14 mouse cellular contexts compared by ENCODE assay signal in genomic region chr14:86322365-86322764, GRCm38 (mm10).
DNase-seq lines count a peak whose midpoint lies in the region; ATAC-seq and TF ChIP-seq lines count a peak whose summit lies in the region.
"Had no signal": no experiment of that assay in that cellular context is flagged by ENCODE, and none has a peak within 500 bp of the region (broad histone marks: within the 10 kb centered on the region; RNA-seq: fewer than 3 reads in every experiment).

No protein-coding gene starts in this region.

- no peaks in the 10 kb centered on the region for H3K4me1 ChIP-seq in stomach, embryonic 14.5 days (ENCODE audit: control insufficient read depth, insufficient read depth, low read length)
- no peaks in the 10 kb centered on the region for H3K4me1 ChIP-seq in stomach, postnatal 0 days (replicated peaks; ENCODE audit: control insufficient read depth, insufficient read depth)
- H3K4me1 ChIP-seq in forebrain, postnatal 0 days (ENCODE audit: insufficient read depth): no peaks in the 10 kb centered on the region
- H3K4me1 ChIP-seq: hindbrain, embryonic 12.5 days; limb, embryonic 12.5 days had no signal

- no peak for TF ChIP-seq CTCF in gastrocnemius, adult 2 months (IDR thresholded peaks at IDR 0.05)
- no peak for TF ChIP-seq CTCF in stomach, postnatal 0 days (IDR thresholded peaks at IDR 0.05; ENCODE audit: low read depth)
- no peak for TF ChIP-seq CTCF in forebrain, postnatal 0 days (IDR thresholded peaks at IDR 0.05; ENCODE audit: low read depth)

- no peak for TF ChIP-seq EP300 in stomach, postnatal 0 days (optimal IDR thresholded peaks at IDR 0.05)

- intact Hi-C loops in gastrocnemius, adult 2 months (cut with DNase I): no loop called here

- peak overlapping the region; percentile 23 for H3K4me3 ChIP-seq in gastrocnemius, adult 2 months
- H3K4me3 ChIP-seq in stomach, embryonic 14.5 days (ENCODE audit: low read depth, low read length): no peak overlapping the region
- H3K4me3 ChIP-seq in stomach, postnatal 0 days (ENCODE audit: low read depth, low read length): no peak overlapping the region
- H3K4me3 ChIP-seq in forebrain, postnatal 0 days (ENCODE audit: low read depth, low read length): no peak overlapping the region
- H3K4me3 ChIP-seq: hindbrain, embryonic 12.5 days; limb, embryonic 12.5 days had no signal

- H3K27ac ChIP-seq in gastrocnemius, adult 2 months: peak overlapping the region; percentile 16; the same call in 1 of the 2 replicates
- peak overlapping the region; percentile 39; the same call in 1 of the 2 replicates for H3K27ac ChIP-seq in stomach, embryonic 14.5 days (ENCODE audit: low read length)
- H3K27ac ChIP-seq in stomach, postnatal 0 days (replicated peaks): no peak overlapping the region; the same call in 1 of the 2 replicates
- no peak overlapping the region for H3K27ac ChIP-seq in forebrain, postnatal 0 days (ENCODE audit: low read depth, low read length)
- H3K27ac ChIP-seq: hindbrain, embryonic 12.5 days; limb, embryonic 12.5 days; macrophage had no signal

- DNase-seq in gastrocnemius, adult 2 months: no peak
- no peak for DNase-seq in gastrocnemius, postnatal 25 days
- DNase-seq in stomach, postnatal 0 days (ENCODE audit: low spot score): no peak
- peak; percentile 23 to 71 for DNase-seq in kidney, postnatal 25 days
- no peak for DNase-seq in urinary bladder, postnatal 14 days (ENCODE audit: low spot score)
- DNase-seq in spleen, postnatal 4 days (ENCODE audit: low spot score in 2 of 2): no peak
- no peak for DNase-seq in forebrain, postnatal 0 days
- DNase-seq: B cell, adult 2 months; cerebellum, adult 8-10 months; right cerebral cortex, postnatal 14 days had no signal

- no peaks in the 10 kb centered on the region for H3K36me3 ChIP-seq in stomach, embryonic 14.5 days (ENCODE audit: control insufficient read depth, insufficient read depth, low read length)
- H3K36me3 ChIP-seq in stomach, postnatal 0 days (ENCODE audit: control insufficient read depth, insufficient read depth, low read length): no peaks in the 10 kb centered on the region
- no peaks in the 10 kb centered on the region for H3K36me3 ChIP-seq in forebrain, postnatal 0 days (ENCODE audit: insufficient read depth)
- H3K36me3 ChIP-seq: hindbrain, embryonic 12.5 days; limb, embryonic 12.5 days had no signal

- H3K9ac ChIP-seq in stomach, embryonic 14.5 days (replicated peaks; ENCODE audit: low read depth, low read length): no peak overlapping the region
- H3K9ac ChIP-seq in stomach, postnatal 0 days (ENCODE audit: low read length): no peak overlapping the region
- no peak overlapping the region for H3K9ac ChIP-seq in forebrain, postnatal 0 days
- H3K9ac ChIP-seq: hindbrain, embryonic 12.5 days; limb, embryonic 12.5 days had no signal

- H3K9me3 ChIP-seq in stomach, embryonic 14.5 days (ENCODE audit: control insufficient read depth, low read depth, low read length): no peaks in the 10 kb centered on the region
- no peaks in the 10 kb centered on the region for H3K9me3 ChIP-seq in stomach, postnatal 0 days (ENCODE audit: control insufficient read depth, low read length)
- H3K9me3 ChIP-seq in forebrain, postnatal 0 days (ENCODE audit: low read length): no peaks in the 10 kb centered on the region
- H3K9me3 ChIP-seq: hindbrain, embryonic 12.5 days; limb, embryonic 12.5 days had no signal

- no peak overlapping the region for H3K4me2 ChIP-seq in stomach, embryonic 14.5 days (replicated peaks; ENCODE audit: low read depth, low read length)
- H3K4me2 ChIP-seq in stomach, postnatal 0 days (replicated peaks; ENCODE audit: low read depth): no peak overlapping the region
- H3K4me2 ChIP-seq in forebrain, postnatal 0 days (ENCODE audit: low read depth): no peak overlapping the region
- H3K4me2 ChIP-seq: hindbrain, embryonic 12.5 days; limb, embryonic 12.5 days had no signal

- ATAC-seq in stomach, embryonic 14.5 days (ENCODE audit: insufficient number of reproducible peaks, insufficient read depth, low FRiP score, low read depth): no peak
- ATAC-seq in stomach, postnatal 0 days (ENCODE audit: low FRiP score, low TSS enrichment): no peak
- no peak for ATAC-seq in forebrain, postnatal 0 days

- no peaks in the 10 kb centered on the region for H3K27me3 ChIP-seq in stomach, embryonic 14.5 days (ENCODE audit: control insufficient read depth, insufficient read depth, low read length)
- no peaks in the 10 kb centered on the region for H3K27me3 ChIP-seq in stomach, postnatal 0 days (ENCODE audit: control insufficient read depth, insufficient read depth, low read length)
- no peaks in the 10 kb centered on the region; the same call in 1 of the 2 replicates for H3K27me3 ChIP-seq in forebrain, postnatal 0 days (ENCODE audit: insufficient read depth, low read length)
- H3K27me3 ChIP-seq: hindbrain, embryonic 12.5 days; limb, embryonic 12.5 days had no signal

- 21% methylated on average over 7 of the region's 7 CpGs for WGBS in stomach, embryonic 14.5 days
- WGBS in stomach, postnatal 0 days: 26% methylated on average over 7 of the region's 7 CpGs
- 70% methylated on average over 7 of the region's 7 CpGs for WGBS in forebrain, postnatal 0 days

Comparison
In these comparisons a context has a peak if more than half of its experiments do, and no peak if none do; other contexts are left out.
1. H3K27ac ChIP-seq: peak in gastrocnemius, adult 2 months (single experiment) and stomach, embryonic 14.5 days (single experiment); none in stomach, postnatal 0 days (single experiment) and forebrain, postnatal 0 days (single experiment).
2. DNase-seq: peak in kidney, postnatal 25 days (2 of 2); none in gastrocnemius, adult 2 months (single experiment), gastrocnemius, postnatal 25 days (single experiment), stomach, postnatal 0 days (single experiment), urinary bladder, postnatal 14 days (single experiment), spleen, postnatal 4 days (0 of 2) and forebrain, postnatal 0 days (single experiment).